Mouse (Mus musculus): ENCODE measurements around the gene Rasa3. TPM values are rescaled to one million over a fixed set of nuclear protein-coding genes. Genes with fewer than 3 reads are reported as not detected.

Gene Rasa3
- total RNA-seq (2022) = 1 to 10 TPM; 5.0 to 6.9 (median 6.2) TPM

GRCm38 (mm10) chr8:13677413-13677883 lies at the start of gene Rasa3:
TSS of gene Rasa3 (minus strand) at chr8:13677603.
- peak; percentile 93 to 95 for DNase-seq (ENCODE audit: low spot score in 2 of 2)

- DNase-seq (ENCODE audit: low spot score in 2 of 2) = no peak
Observed at GRCm38 (mm10) chr8:13725722-13726121, 48.3 kb upstream of the Rasa3 start.

DNA sequence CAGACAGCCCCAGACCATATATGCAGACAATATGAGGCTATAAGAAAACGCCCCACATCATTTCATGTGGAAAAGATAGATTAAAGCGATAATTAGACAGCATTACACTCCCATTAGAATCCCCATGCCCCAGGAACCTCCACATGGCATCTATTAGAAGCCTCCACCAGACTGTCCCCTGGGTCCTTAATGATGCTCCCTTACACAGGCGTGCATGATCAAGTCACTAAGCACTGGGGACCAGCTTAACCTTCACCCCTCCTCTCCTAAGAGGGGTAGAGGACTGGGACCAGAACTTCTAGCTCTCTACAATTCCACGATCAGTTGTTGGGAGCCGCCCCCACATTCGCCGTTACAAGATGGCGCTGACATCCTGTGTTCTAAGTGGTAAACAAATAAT lies 41.6 kb upstream of the Rasa3 start:
- no peak for DNase-seq (ENCODE audit: low spot score in 2 of 2)

GRCm38 (mm10) chr8:13708514-13708913 lies 31.1 kb upstream of the Rasa3 start:
- DNase-seq (ENCODE audit: low spot score in 2 of 2) = no peak

DNA sequence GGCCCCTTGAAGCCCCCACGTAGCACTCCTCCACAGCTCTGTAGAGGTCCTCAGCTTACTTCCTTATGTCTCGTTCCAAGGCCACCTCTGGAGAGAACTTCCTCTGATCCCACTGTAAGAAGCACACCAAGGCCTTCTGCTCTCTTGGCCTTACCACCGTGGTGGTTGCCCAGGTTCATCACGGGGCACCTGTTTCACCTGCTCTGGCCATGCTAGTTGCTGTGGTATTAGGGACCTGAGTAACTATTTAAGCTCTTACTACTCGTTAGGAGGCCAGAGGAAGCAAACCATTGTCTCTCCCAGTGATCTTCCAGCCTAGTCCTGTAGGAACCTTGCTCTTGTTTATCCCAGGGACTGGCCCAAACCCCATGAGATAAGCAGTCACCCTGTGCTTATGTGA lies 29.5 kb upstream of the Rasa3 start:
- no peak for DNase-seq (ENCODE audit: low spot score in 2 of 2)

DNA sequence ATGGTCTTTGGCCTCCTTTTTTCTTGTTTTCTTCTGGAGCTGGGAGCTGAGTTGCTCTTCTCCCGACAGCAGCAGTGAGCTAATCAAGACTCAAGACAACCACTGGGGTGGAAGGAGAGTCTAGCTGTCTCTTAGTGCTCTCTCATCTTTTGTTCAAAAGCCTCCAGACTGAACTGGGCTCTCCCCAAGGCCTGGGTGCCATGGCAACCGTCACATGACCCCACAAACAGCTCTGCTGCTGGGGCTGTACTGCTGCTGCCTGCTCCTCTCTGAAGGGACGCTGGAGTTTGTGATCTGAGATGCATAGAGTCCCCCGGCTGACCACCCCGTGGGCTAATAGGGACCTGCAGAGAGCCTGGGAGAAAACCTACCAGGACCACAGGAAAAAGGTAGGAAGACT lies 28.3 kb upstream of the Rasa3 start, which contains the start of gene Cfap97d2:
Gene Cfap97d2, plus strand, starts transcription at position 222 of the 400 bp plus-strand sequence.
- DNase-seq (ENCODE audit: low spot score in 2 of 2) = no peak

- no peak for DNase-seq (ENCODE audit: low spot score in 2 of 2)
Observed at GRCm38 (mm10) chr8:13704301-13704700, 26.9 kb upstream of the Rasa3 start.

- no peak for DNase-seq (ENCODE audit: low spot score in 2 of 2)
Observed at GRCm38 (mm10) chr8:13703756-13704155, 26.4 kb upstream of the Rasa3 start.

DNA sequence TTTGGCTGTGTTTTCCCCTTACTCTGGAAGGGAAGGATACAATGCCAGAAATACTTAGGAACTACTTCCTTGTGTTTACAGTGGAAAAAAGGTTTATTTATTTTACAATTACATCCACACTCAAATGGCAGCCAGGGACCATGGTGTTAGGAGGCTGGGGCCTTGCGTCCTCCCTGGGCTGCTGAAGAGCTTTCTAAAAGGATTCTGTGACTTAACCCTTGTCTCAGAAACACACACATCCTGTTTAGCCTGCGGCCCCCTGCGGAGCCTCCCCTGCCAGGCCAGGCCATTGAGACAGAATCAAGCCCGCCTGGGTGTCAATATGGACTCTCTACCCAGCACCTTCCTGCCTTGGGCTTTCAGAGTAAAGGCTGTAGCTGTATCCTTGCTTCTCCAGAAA lies 25.4 kb upstream of the Rasa3 start:
- no peak for DNase-seq (ENCODE audit: low spot score in 2 of 2)

DNA sequence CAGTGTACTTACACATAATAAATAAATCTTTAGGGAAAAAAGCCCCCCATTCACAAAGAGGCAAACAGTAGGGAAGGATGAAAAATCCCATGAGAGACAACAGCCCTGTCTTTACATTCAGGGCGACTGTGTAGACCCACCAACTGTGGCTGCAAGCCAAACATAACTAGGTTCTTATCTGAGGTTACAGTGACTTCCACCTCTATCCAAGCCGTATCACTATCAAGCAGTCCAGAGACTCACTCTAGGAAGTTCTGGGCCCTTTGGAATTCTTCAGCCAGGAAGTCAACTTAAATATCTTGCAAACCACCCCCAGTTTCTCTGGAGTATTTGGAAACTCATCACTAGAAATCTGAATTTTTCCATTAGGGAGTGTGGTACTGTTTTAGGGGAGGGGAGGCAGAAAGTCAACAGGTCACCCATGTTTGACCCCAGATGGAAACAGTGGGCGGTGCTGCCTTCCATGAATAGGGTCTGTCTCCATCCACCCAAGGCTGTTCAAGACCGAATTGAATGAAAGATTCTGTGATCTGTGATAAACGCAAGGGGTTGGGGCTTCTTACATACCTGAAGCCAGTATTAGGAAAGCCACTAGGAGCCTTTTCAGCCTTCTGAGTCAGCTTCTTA lies 22.0 kb upstream of the Rasa3 start:
- no peak for DNase-seq (ENCODE audit: low spot score in 2 of 2)

DNA sequence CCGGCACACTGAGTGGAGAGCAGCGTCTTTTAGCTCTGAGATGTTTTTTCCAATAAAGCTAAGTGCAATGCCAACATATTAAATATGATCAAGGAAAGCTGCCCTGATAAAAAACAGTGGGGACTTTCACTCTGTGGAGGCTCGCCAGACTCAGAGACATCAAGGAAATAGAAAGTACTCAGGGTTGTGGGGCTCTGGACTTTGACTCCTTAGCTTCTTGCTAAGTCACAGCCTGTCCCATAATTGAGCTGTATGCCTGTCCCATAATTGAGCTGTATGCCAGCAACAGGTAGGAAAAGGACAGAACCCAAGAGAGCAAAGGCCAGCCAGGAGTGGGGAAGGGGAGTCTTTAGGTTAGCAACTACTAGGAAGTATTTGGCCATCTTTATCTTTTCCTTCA lies 20.9 kb upstream of the Rasa3 start:
- no peak for DNase-seq (ENCODE audit: low spot score in 2 of 2)

DNA sequence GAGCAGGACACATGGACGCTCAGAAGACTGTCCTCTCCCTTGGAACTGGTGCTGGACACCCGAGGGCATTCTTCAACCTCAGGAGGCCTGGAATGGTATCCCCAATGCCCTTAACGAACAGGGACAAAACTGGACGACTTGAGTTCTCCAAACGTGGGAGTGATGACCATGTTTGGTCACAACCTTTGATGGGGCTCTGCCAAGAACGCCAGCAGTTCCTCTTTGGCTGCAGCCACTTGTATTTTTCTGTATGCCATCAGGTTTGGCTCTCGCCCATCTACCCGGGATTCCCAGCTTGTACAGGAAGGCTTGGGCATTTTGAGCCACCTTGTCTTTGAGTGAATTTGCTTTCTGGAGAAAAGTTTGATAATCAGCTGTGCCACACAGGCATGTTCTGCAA lies 20.3 kb upstream of the Rasa3 start:
- no peak for DNase-seq (ENCODE audit: low spot score in 2 of 2)

- no peak for DNase-seq (ENCODE audit: low spot score in 2 of 2)
Observed at GRCm38 (mm10) chr8:13697196-13697595, 19.8 kb upstream of the Rasa3 start.

GRCm38 (mm10) chr8:13696157-13696556 lies 18.8 kb upstream of the Rasa3 start:
- DNase-seq (ENCODE audit: low spot score in 2 of 2) = no peak

GRCm38 (mm10) chr8:13695203-13695867 lies 17.9 kb upstream of the Rasa3 start:
- DNase-seq (ENCODE audit: low spot score in 2 of 2) = no peak

- no peak for DNase-seq (ENCODE audit: low spot score in 2 of 2)
Observed at GRCm38 (mm10) chr8:13694735-13695134, 17.3 kb upstream of the Rasa3 start.

- DNase-seq (ENCODE audit: low spot score in 2 of 2) = no peak
Observed at GRCm38 (mm10) chr8:13692302-13693066, 15.1 kb upstream of the Rasa3 start.

DNA sequence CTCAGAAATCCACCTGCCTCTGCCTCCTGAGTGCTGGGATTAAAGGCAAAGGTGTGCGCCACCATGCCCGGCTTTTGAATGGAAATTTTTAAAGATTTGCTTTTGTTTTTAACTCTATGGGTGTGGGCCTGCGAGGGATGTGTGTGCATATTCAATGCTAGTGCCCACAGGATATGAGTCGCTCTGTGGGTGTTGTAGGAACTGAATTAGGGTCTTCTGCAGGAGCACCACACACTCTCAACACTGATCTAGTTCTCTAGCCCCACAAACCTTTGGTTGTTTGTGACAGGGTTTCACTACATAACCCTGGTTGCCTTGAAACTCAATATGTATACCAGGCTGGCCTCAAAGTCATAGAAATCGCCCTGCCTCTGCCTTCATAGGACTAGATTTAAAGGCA lies 11.9 kb upstream of the Rasa3 start:
- DNase-seq (ENCODE audit: low spot score in 2 of 2) = no peak

DNA sequence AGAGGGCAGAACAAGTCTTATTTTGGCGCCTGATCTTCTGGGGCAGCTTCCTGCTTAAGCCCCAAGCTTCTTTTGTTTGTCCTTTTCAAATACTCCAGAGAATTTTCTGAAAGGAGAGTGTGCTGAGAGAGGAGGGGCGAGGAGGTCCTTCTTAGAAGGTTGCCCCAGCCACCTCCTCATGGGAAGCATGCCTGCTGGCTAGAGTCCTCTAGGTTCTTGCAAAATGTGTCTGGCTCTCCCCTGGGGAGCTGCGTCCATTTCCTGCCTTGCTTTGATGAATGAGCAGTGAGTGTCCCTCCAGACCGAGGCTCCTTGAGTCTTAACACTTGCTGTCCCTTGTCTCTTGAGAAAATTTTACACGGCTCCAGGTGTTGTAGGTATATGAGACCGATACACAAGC lies 11.1 kb upstream of the Rasa3 start:
- DNase-seq (ENCODE audit: low spot score in 2 of 2) = no peak

DNA sequence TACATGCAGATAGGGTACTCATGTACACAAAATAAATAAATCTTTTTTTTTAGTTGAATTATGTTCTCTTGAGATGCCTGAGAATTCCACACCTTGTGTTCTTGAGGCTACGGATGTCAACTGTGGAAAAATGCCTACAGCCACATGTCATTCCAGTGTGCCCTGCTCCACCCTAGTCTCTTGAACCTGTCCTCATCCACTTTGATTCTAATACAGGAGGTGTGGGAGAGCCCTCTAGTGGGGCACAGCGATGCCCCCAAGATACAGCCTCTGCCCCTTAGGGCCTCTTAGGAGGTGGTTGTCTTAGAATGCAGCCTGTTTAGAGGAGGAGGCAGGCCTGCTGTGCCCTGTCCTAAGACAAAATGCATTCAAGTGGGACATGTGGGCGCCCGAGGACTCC lies 10.5 kb upstream of the Rasa3 start:
- no peak for DNase-seq (ENCODE audit: low spot score in 2 of 2)

GRCm38 (mm10) chr8:13687101-13687717 lies 9.8 kb upstream of the Rasa3 start:
- no peak for DNase-seq (ENCODE audit: low spot score in 2 of 2)

DNA sequence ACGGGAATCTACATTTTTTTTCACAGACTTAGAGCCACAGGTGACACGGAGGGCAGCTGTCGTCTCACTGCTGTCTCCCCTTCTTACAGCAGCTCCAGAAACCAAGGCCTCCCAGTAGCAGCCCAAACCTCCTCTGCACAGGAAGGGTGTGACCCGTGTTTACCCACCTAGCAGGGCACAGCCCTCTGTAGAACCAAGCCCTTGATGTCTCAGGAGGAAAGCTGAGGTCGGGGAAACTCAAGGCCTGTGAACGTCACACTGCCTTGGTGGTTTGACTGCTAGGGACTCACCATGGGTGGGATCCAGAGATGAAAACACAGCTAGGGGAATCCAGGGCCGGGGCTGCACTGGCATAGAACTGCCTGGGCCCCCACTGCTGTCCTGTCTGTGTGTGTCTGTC lies 9.0 kb upstream of the Rasa3 start:
- DNase-seq (ENCODE audit: low spot score in 2 of 2) = no peak
